Mouse (Mus musculus) neural tube, embryonic 11.5 days (tissue): ENCODE data around the gene Mvp. TPM values are rescaled to one million over a fixed set of nuclear protein-coding genes. Genes with fewer than 3 reads are reported as not detected.
A peak's percentile ranks its signal among the peaks of the same experiment; 100 is the strongest.

ENCODE experiments used
- ATAC-seq: fragments of 200-750 bp; cut with Nextera tagmentation; 2 replicates; pipeline ENCODE4 v1.8.0; 2017; ENCODE audit warnings: moderate number of reproducible peaks, mild to moderate bottlenecking, moderate TSS enrichment, moderate library complexity; ENCODE audit not compliant: insufficient read depth, low FRiP score, low TSS enrichment
- DNase-seq: peaks from one replicate; pipeline ENCODE4 v3.0.0-alpha.2; 2015; ENCODE audit warnings: low spot score
- H3K27ac ChIP-seq: fragments of 300-500 bp; sonication (generic); 2 replicates; pipeline ENCODE4 v1.5.1; 2014; ENCODE audit warnings: low read depth, mild to moderate bottlenecking, low read length
- H3K27me3 ChIP-seq: fragments of 300-500 bp; sonication (generic); 2 replicates; pipeline ENCODE4 v1.6.1; 2014; ENCODE audit warnings: mild to moderate bottlenecking, low read length, mixed read lengths; ENCODE audit not compliant: control insufficient read depth, insufficient read depth
- H3K36me3 ChIP-seq: fragments of 300-500 bp; sonication (generic); 2 replicates; pipeline ENCODE4 v1.6.1; 2014; ENCODE audit warnings: mild to moderate bottlenecking, low read length, moderate library complexity, mixed read lengths; ENCODE audit not compliant: control insufficient read depth, insufficient read depth
- H3K4me1 ChIP-seq: fragments of 300-500 bp; sonication (generic); 2 replicates; pipeline ENCODE4 v1.6.1; 2014; ENCODE audit warnings: low read length, mixed read lengths; ENCODE audit not compliant: control insufficient read depth, insufficient read depth
- H3K4me2 ChIP-seq: fragments of 300-500 bp; sonication (generic); 2 replicates; pipeline ENCODE4 v1.6.1; 2014; ENCODE audit warnings: low read depth, mild to moderate bottlenecking, moderate library complexity
- H3K4me3 ChIP-seq: fragments of 300-500 bp; sonication (generic); 2 replicates; pipeline ENCODE4 v1.5.1; 2014; ENCODE audit warnings: low read depth, low read length
- H3K9ac ChIP-seq: fragments of 300-500 bp; sonication (generic); 2 replicates; pipeline ENCODE4 v1.6.1; 2014; ENCODE audit warnings: mild to moderate bottlenecking, low read length
- H3K9me3 ChIP-seq: fragments of 300-500 bp; sonication (generic); 2 replicates; pipeline ENCODE4 v1.6.1; 2016; ENCODE audit warnings: low read length; ENCODE audit not compliant: control insufficient read depth
- WGBS: fragments of 180-500 bp; shearing (Covaris S2); extraction: QIAGEN DNeasy Blood & Tissue Kit; methylation state at CpG from one replicate; pipeline ENCODE4 v1.1.7; 2014; 5-methylcytosine and 5-hydroxymethylcytosine counted together
- polyA plus RNA-seq: library from polyadenylated mRNA; unstranded; fragments of >200 nt; fragmentation: Nextera tagmentation; extraction: Ambion mirVana; gene quantifications from 2 replicates; pipeline ENCODE4 v1.2.1, GENCODE M21; 2014

Mvp gene
- 3.0 and 4.2 TPM in 2 replicates for polyA plus RNA-seq

DNA sequence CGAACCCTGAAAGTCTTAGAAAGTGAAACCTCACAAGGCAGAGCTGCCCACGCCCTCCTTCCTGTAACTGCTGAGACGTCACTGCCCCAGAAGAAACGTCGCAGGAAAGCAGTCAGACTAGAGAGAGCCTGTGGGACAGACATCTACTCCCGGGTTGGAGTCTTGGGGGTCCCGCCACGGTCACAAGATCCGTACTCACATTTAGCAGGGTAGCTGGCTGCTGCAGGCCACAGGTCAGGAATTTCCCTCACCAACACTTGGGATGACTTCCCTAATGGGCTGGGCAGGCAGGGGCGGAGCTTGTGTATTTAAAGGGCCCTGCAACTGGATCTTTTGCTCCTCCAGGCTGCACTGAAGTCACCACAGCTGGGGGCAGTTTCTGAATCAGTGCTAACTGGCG is at the start of gene Mvp:
TSS of gene Mvp (minus strand) at position 302 of the 400 bp plus-strand sequence.
- Histone ChIP-seq H3K27me3 (no peaks in the 10 kb centered on the region), H3K4me2 (peak within 1 kb of the TSS; percentile 92), H3K27ac (no peak within 1 kb of the TSS), H3K4me1 (peaks cover 16% of the 10 kb centered on the region), H3K9ac (0 out of 2 replicates have a peak within 1 kb of the TSS, but pooled peaks have one; percentile 27), H3K9me3 (no peaks in the 10 kb centered on the region), H3K36me3 (peaks cover 8% of the 10 kb centered on the region), H3K4me3 (peak within 1 kb of the TSS; percentile 76)
- WGBS = 71% methylated on average over 11 of the region's 11 CpGs
- ATAC-seq = no peak
- DNase-seq = no peak

DNA sequence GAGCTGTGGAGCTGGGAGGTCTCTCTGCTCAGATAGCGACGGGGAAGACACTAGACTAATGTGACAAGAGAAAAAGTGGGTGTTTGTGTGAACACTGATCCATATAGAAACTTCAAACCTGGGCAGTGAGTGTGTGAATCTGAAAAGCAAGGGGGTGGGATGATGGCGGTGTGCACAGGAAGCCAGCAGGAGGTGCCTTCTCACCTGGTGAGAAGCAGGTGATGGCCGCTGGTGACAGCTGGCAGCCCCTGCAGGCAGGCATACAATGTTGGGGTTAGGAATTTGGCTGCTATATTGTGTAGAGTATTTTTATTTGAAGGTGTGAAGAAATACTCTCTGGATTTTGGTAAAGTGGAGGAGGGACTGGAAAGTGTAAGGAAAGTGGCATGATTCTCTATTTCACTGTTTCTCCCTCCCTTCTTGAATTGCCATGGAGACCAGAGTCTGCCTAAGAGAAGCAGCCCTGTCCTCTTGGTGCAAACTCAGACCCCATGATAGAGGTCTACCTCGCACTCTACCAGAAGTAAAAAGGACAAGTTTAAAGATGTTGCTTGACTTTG is 40.7 kb upstream of the Mvp start:
- DNase-seq = no peak
- Histone ChIP-seq H3K4me1 (no peaks in the 10 kb centered on the region), H3K9ac (no peak overlapping the region), H3K36me3 (no peaks in the 10 kb centered on the region), H3K4me2 (no peak overlapping the region), H3K4me3 (no peak overlapping the region), H3K27me3 (no peaks in the 10 kb centered on the region), H3K27ac (no peak overlapping the region), H3K9me3 (no peaks in the 10 kb centered on the region)
- 73% methylated on average over 5 of the region's 5 CpGs for WGBS
- ATAC-seq = no peak

DNA sequence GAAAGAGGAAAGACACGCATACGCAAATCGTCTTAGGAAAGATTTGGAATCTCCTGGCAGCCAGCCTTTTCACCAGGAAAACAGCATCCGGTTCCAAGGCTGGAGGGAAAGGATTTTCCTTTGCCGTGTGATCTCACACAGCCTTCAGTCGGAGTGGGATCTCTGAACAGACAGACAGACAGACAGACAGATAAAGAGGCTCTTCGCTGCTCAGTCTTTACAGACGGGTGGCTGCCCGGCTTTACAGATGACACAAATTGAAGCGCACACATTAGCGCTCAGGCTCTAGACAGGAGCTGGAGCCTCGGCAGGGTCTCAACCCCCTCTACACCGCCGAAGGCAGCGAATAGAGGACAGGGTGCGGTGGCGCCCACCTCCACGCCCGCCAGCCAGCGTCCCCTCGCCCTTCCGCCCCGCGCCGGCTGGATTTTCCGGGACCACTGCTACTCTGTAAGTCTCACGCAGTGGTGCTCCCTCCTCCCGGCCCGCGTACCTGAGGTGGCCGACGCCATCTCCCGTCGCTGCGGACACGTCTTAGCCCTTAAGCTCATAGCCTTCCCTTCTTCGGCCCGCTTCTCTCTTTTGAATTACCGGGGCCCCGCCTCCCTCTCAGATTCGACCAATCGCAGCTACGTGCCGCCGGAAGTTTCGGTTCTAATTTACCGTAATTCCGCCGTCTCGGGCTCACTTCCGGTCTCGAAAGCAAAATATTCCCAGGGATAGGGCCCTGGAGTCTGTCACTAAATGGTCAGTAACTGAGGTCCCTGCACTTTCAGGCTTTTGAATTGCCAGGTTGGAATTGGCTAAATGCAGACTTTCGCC is 27.6 kb upstream of the Mvp start, which contains the start of gene Kif22:
TSS of gene Kif22 (minus strand) at position 621 of the 822 bp plus-strand sequence.
- peak within 1 kb of the TSS; percentile 85 for H3K4me2 ChIP-seq
- ATAC-seq (peak; percentile 81), DNase-seq (peak; percentile 90)
- peaks cover 4% of the 10 kb centered on the region; the same call in 1 of the 2 replicates for H3K4me1 ChIP-seq
- H3K4me3 ChIP-seq = peak within 1 kb of the TSS; percentile 94
- WGBS = under 1% methylated on average over 53 of the region's 53 CpGs
- H3K27ac ChIP-seq = 0 out of 2 replicates have a peak within 1 kb of the TSS, but pooled peaks have one; percentile 17
- peak within 1 kb of the TSS; percentile 81 for H3K9ac ChIP-seq
- no peaks in the 10 kb centered on the region for H3K9me3 ChIP-seq
- H3K36me3 ChIP-seq = no peaks in the 10 kb centered on the region
- no peaks in the 10 kb centered on the region for H3K27me3 ChIP-seq

- Histone ChIP-seq H3K4me2 (no peak overlapping the region), H3K9ac (no peak overlapping the region), H3K36me3 (peaks cover 27% of the 10 kb centered on the region), H3K27ac (no peak overlapping the region), H3K4me3 (no peak overlapping the region), H3K9me3 (no peaks in the 10 kb centered on the region), H3K4me1 (peaks cover 7% of the 10 kb centered on the region), H3K27me3 (no peaks in the 10 kb centered on the region)
- 60% methylated on average over 1 of the region's 1 CpGs for WGBS
- ATAC-seq (no peak), DNase-seq (no peak)
These were observed 16.8 kb upstream of the Mvp start for GRCm38 (mm10) chr7:127031244-127031643.

DNA sequence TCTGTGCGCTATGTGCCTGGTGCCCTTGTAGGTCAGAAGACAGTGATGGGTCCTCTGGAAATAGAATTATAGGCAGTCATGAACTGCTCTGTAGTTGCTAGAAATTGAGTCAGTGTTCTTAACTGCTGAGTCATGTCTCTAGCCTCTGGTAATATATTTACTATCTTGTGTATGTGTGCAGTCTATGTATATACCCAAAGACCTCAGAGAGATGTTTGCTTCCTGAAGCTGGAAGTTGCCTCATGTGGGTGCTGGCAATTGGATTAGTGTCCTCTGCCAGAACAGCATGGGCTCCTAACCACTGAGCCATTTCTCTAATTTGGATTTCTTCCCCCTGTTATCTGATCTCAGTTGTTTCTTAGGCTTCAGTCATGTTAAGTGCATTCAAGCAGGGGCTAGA is 15.8 kb upstream of the Mvp start:
- no peaks in the 10 kb centered on the region for H3K9me3 ChIP-seq
- peaks cover 7% of the 10 kb centered on the region for H3K4me1 ChIP-seq
- no peak overlapping the region for H3K27ac ChIP-seq
- DNase-seq = no peak
- H3K27me3 ChIP-seq = no peaks in the 10 kb centered on the region
- H3K36me3 ChIP-seq = peaks cover 27% of the 10 kb centered on the region
- 100% methylated on average over 1 of the region's 1 CpGs for WGBS
- H3K4me2 ChIP-seq = no peak overlapping the region
- no peak overlapping the region for H3K4me3 ChIP-seq
- H3K9ac ChIP-seq = no peak overlapping the region
- ATAC-seq = no peak

GRCm38 (mm10) chr7:127027885-127028284 is 13.5 kb upstream of the Mvp start:
- DNase-seq = no peak
- Histone ChIP-seq H3K4me2 (peak overlapping the region; percentile 42), H3K36me3 (peaks cover 23% of the 10 kb centered on the region)

DNA sequence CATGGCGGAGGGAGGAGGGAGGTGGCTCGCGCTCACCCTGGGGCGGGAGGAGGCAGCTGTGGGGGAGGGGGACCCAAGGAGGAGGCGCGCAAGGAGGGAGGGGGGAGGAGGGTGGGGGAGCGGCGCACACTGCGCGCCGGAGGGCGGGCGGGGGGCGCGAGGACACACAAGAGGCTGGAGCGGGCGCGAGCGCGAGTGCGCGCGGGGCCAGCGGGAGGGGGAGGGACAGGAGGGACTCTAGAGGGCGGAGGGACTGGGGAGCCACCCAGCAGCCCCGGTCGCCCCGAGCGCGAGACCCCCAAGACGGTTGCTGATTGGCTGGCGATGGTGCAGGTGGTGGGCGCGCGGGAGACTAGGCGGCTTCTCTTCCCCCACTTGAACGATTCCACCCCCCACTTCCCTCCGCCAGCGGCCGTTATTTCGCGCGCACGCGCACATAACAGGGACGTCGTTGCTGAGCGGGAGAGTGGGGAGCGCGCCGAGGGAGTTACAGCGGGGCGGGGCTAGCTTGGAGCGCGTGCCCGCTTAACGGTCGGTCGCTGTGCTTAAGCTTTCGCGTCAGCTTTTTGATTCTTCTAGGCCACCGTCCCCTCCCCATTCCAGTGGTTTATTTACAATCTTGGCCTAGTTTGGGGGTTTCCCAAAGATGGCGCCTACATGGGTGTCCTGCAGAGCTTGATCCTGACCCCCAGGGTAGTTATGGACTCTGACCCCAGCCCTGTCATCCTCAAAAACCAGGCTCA is 12.7 kb upstream of the Mvp start, which contains the start of gene Maz:
TSS of gene Maz (minus strand) at position 54 of the 743 bp plus-strand sequence.
- peaks cover 34% of the 10 kb centered on the region for H3K4me1 ChIP-seq
- H3K27ac ChIP-seq = peak within 1 kb of the TSS; percentile 99
- DNase-seq = peak; percentile 100
- WGBS = 2% methylated on average over 34 of the region's 63 CpGs
- H3K9ac ChIP-seq = peak within 1 kb of the TSS; percentile 99
- peak within 1 kb of the TSS; percentile 99 for H3K4me3 ChIP-seq
- H3K27me3 ChIP-seq = no peaks in the 10 kb centered on the region
- ATAC-seq = peak; percentile 88
- H3K9me3 ChIP-seq = no peaks in the 10 kb centered on the region
- H3K36me3 ChIP-seq = peaks cover 23% of the 10 kb centered on the region
- H3K4me2 ChIP-seq = peak within 1 kb of the TSS; percentile 98

More at GRCm38 (mm10) chr7:127027885-127028284, 13.5 kb upstream of the Mvp start:
- no peaks in the 10 kb centered on the region for H3K9me3 ChIP-seq
- WGBS = 78% methylated on average over 8 of the region's 8 CpGs
- H3K9ac ChIP-seq = peak overlapping the region; percentile 26
- peak overlapping the region; percentile 99 for H3K4me3 ChIP-seq
- H3K4me1 ChIP-seq = peaks cover 29% of the 10 kb centered on the region
- peak overlapping the region; percentile 63 for H3K27ac ChIP-seq
- H3K27me3 ChIP-seq = no peaks in the 10 kb centered on the region
- peak; percentile 5; the same call in 1 of the 2 replicates for ATAC-seq

DNA sequence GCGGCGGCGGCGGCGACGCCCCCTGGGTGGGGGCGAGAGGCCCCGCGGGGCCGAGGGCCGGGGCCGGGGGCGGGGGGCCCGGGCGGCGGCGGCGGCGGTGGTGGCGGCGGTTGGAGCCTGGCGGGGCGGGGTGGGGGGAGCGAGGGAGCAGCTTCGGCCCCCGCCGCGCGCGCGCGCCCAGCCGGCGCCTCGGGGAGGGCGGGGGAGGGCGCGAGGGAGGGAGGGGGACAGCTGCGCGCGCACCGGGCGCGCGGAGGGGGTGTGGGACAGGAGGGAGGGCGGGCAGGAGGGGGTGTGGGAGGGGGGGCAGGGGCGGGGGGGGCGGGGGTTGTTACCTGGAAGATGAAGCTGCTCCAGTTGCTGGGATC is 12.2 kb upstream of the Mvp start:
- DNase-seq (no peak), ATAC-seq (no peak)
- Histone ChIP-seq H3K36me3 (peaks cover 20% of the 10 kb centered on the region), H3K4me3 (peak overlapping the region; percentile 99), H3K9ac (peak overlapping the region; percentile 99), H3K4me1 (peaks cover 38% of the 10 kb centered on the region), H3K27me3 (no peaks in the 10 kb centered on the region), H3K4me2 (peak overlapping the region; percentile 98), H3K27ac (peak overlapping the region; percentile 99), H3K9me3 (no peaks in the 10 kb centered on the region)
- WGBS = no CpG with 5 or more reads among the region's 48 CpGs
